Mouse (Mus musculus) heart, postnatal 0 days (tissue): ENCODE data around the gene Zfp729b. TPM values are rescaled to one million over a fixed set of nuclear protein-coding genes. Genes with fewer than 3 reads are reported as not detected.

Experiments
- ATAC-seq: fragments of 200-750 bp; cut with Nextera tagmentation; 2 replicates; pipeline ENCODE4 v1.8.0; 2017; ENCODE audit warnings: low read depth, moderate number of reproducible peaks, moderate library complexity; ENCODE audit not compliant: insufficient read depth
- DNase-seq: peaks from one replicate; pipeline ENCODE4 v3.0.0-alpha.2; 2016; ENCODE audit warnings: low spot score
- H3K27ac ChIP-seq: fragments of 300-500 bp; sonication (generic); 2 replicates; pipeline ENCODE4 v1.5.1; 2014; ENCODE audit warnings: low read depth, mild to moderate bottlenecking
- H3K27me3 ChIP-seq: fragments of 300-500 bp; sonication (generic); 2 replicates; pipeline ENCODE4 v1.6.1; 2014; ENCODE audit warnings: low read length, mixed read lengths; ENCODE audit not compliant: control insufficient read depth, insufficient read depth
- H3K36me3 ChIP-seq: fragments of 300-500 bp; sonication (generic); replicated peaks from 2 replicates; pipeline ENCODE4 v1.6.1; 2014; ENCODE audit warnings: low read length, mixed read lengths; ENCODE audit not compliant: control insufficient read depth, insufficient read depth
- H3K4me1 ChIP-seq: fragments of 300-500 bp; sonication (generic); 2 replicates; pipeline ENCODE4 v1.6.1; 2014; ENCODE audit warnings: antibody characterized with exemption; ENCODE audit not compliant: control insufficient read depth, insufficient read depth
- H3K4me2 ChIP-seq: fragments of 300-500 bp; sonication (generic); 2 replicates; pipeline ENCODE4 v1.6.1; 2014; ENCODE audit warnings: low read depth, mild to moderate bottlenecking, low read length, moderate library complexity
- H3K4me3 ChIP-seq: fragments of 300-500 bp; sonication (generic); 2 replicates; pipeline ENCODE4 v1.5.1; 2014; ENCODE audit warnings: low read depth, low read length
- H3K9ac ChIP-seq: fragments of 300-500 bp; sonication (generic); replicated peaks from 2 replicates; pipeline ENCODE4 v1.6.1; 2014; ENCODE audit warnings: low read depth, low read length, mixed read lengths
- H3K9me3 ChIP-seq: fragments of 300-500 bp; sonication (generic); replicated peaks from 2 replicates; pipeline ENCODE4 v1.6.1; 2016; ENCODE audit warnings: low read length; ENCODE audit not compliant: control insufficient read depth
- CTCF ChIP-seq: IDR thresholded peaks from 2 replicates; pipeline ENCODE4 v1.5.1; 2016; ENCODE audit warnings: antibody characterized with exemption, control low read depth, low read depth
- EP300 ChIP-seq: IDR thresholded peaks from 2 replicates; pipeline ENCODE4 v1.6.1; 2016; ENCODE audit warnings: antibody characterized with exemption, low read depth
- WGBS: fragments of 180-500 bp; shearing (Covaris S2); extraction: QIAGEN DNeasy Blood & Tissue Kit; methylation state at CpG from one replicate; pipeline ENCODE4 v1.1.7; 2014; 5-methylcytosine and 5-hydroxymethylcytosine counted together
- polyA plus RNA-seq: library from polyadenylated mRNA; unstranded; fragments of >200 nt; fragmentation: Nextera tagmentation; extraction: Ambion mirVana; gene quantifications from 2 replicates; pipeline ENCODE4 v1.2.1, GENCODE M21; 2015
- total RNA-seq: library from RNA; depleted of rRNA; stranded (reverse); fragments of >200 nt; gene quantifications from 2 replicates; pipeline ENCODE4 v1.2.3, GENCODE M21; 2014; ENCODE audit warnings: low replicate concordance; rRNA removed

Zfp729b gene
- 3.3 and 6.8 TPM in 2 replicates for total RNA-seq
- polyA plus RNA-seq = 1.7 and 1.9 TPM in 2 replicates

GRCm38 (mm10) chr13:67609066-67609876 is at the start of gene Zfp729b:
Zfp729b (minus strand) TSS chr13:67609707.
- ATAC-seq = peak; percentile 95
- Histone ChIP-seq H3K9ac (peak within 1 kb of the TSS; percentile 71), H3K4me2 (peak within 1 kb of the TSS; percentile 54), H3K4me1 (no peaks in the 10 kb centered on the region), H3K4me3 (peak within 1 kb of the TSS; percentile 82), H3K9me3 (no peaks in the 10 kb centered on the region), H3K27me3 (no peaks in the 10 kb centered on the region), H3K36me3 (no peaks in the 10 kb centered on the region), H3K27ac (peak within 1 kb of the TSS; percentile 70)
- peak; percentile 79 for DNase-seq
- TF ChIP-seq CTCF (peak; percentile 54), EP300 (no peak)
- 2% methylated on average over 20 of the region's 20 CpGs for WGBS

- DNase-seq = no peak
- Histone ChIP-seq H3K4me3 (no peak overlapping the region), H3K4me2 (no peak overlapping the region), H3K9me3 (no peaks in the 10 kb centered on the region), H3K27me3 (no peaks in the 10 kb centered on the region), H3K27ac (no peak overlapping the region), H3K9ac (no peak overlapping the region), H3K36me3 (no peaks in the 10 kb centered on the region), H3K4me1 (no peaks in the 10 kb centered on the region)
- no peak for ATAC-seq
- WGBS = 52% methylated on average over 3 of the region's 3 CpGs
- TF ChIP-seq EP300 = no peak
- no peak for TF ChIP-seq CTCF
These were observed 43.0 kb upstream of the Zfp729b start for GRCm38 (mm10) chr13:67652496-67652895.

DNA sequence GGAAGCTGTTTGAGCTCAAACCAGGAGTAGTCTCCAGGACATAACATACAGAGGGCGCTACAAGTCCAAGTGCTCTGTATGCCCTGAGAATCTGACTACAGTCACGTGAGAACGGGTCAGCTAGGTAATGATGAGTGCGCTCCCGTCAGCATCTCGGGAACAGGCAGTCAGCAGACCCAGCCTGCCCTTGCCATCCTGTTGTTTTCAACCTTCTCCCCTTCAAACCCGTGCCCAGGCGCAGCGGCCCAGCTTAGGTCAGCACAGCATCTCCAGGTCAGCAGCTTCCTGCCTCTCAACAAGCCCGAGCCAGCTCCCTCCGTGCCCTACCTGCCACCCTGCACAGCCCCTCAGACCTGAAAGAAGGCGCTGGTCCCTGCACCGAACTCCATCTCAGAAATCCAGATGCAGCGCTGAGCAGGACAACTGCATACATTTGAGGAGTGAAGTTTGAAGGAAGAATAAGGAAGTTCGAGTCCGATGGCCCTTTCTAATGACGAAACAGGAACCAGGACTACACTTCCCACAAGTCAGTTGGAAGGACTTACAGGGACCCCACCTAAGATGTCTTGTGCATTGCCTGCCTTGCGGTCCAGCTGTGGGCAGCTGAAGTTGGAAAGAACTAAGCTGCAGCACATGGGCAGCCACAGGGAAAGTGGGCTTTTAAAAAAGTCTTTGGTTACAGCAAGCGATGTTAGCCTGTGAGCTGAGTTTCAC is 27.9 kb upstream of the Zfp729b start, which contains the start of the genes Gm49345 and Zfp729a:
Gene Gm49345 (minus strand): TSS at position 476 of the 714 bp plus-strand sequence.
Gene Zfp729a (minus strand): TSS at position 498 of the 714 bp plus-strand sequence.
- ATAC-seq = peak; percentile 99

GRCm38 (mm10) chr13:67610108-67610507 is 601 bp upstream of the Zfp729b start:
- Histone ChIP-seq H3K36me3 (no peaks in the 10 kb centered on the region), H3K4me2 (no peak overlapping the region), H3K4me1 (no peaks in the 10 kb centered on the region), H3K9ac (no peak overlapping the region), H3K4me3 (no peak overlapping the region), H3K27ac (no peak overlapping the region), H3K9me3 (no peaks in the 10 kb centered on the region), H3K27me3 (no peaks in the 10 kb centered on the region)
- WGBS = 78% methylated on average over 4 of the region's 4 CpGs
- no peak for TF ChIP-seq CTCF
- no peak for TF ChIP-seq EP300
- DNase-seq (no peak), ATAC-seq (no peak)

More for the DNA sequence above, 27.9 kb upstream of the Zfp729b start, which contains the start of the genes Gm49345 and Zfp729a:
- H3K27ac ChIP-seq = peak within 1 kb of the TSS; percentile 83
- no peaks in the 10 kb centered on the region for H3K36me3 ChIP-seq
- no peaks in the 10 kb centered on the region for H3K27me3 ChIP-seq
- no peaks in the 10 kb centered on the region for H3K4me1 ChIP-seq
- H3K9me3 ChIP-seq = no peaks in the 10 kb centered on the region
- peak within 1 kb of the TSS; percentile 81 for H3K9ac ChIP-seq
- TF ChIP-seq EP300 = no peak
- peak; percentile 64 for TF ChIP-seq CTCF
- peak; percentile 92 for DNase-seq
- WGBS = 0% methylated on average over 19 of the region's 19 CpGs
- peak within 1 kb of the TSS; percentile 96 for H3K4me3 ChIP-seq
- H3K4me2 ChIP-seq = peak within 1 kb of the TSS; percentile 62

- DNase-seq (no peak), ATAC-seq (no peak)
- TF ChIP-seq CTCF (no peak), EP300 (no peak)
- no peak overlapping the region for H3K4me3 ChIP-seq
- no peaks in the 10 kb centered on the region for H3K4me1 ChIP-seq
- H3K9me3 ChIP-seq = peaks cover 5% of the 10 kb centered on the region; the same call in 1 of the 2 replicates
- H3K36me3 ChIP-seq = no peaks in the 10 kb centered on the region
- 54% methylated on average over 5 of the region's 5 CpGs for WGBS
- H3K27me3 ChIP-seq = no peaks in the 10 kb centered on the region
- no peak overlapping the region for H3K27ac ChIP-seq
- no peak overlapping the region for H3K9ac ChIP-seq
- H3K4me2 ChIP-seq = no peak overlapping the region
These were observed 36.8 kb downstream of the Zfp729b start for GRCm38 (mm10) chr13:67572591-67573189.
